Mouse (Mus musculus) neural tube, postnatal 0 days (tissue): ENCODE measurements around the gene Gm3099. TPM values are rescaled to one million over a fixed set of nuclear protein-coding genes. Genes with fewer than 3 reads are reported as not detected.

Experiments used
- polyA plus RNA-seq: library from polyadenylated mRNA; unstranded; fragments of >200 nt; fragmentation: Nextera tagmentation; extraction: Ambion mirVana; gene quantifications from 2 replicates; pipeline ENCODE4 v1.2.1, GENCODE M21; 2015

Gm3099 gene
- not detected in 2 replicates for polyA plus RNA-seq

DNA sequence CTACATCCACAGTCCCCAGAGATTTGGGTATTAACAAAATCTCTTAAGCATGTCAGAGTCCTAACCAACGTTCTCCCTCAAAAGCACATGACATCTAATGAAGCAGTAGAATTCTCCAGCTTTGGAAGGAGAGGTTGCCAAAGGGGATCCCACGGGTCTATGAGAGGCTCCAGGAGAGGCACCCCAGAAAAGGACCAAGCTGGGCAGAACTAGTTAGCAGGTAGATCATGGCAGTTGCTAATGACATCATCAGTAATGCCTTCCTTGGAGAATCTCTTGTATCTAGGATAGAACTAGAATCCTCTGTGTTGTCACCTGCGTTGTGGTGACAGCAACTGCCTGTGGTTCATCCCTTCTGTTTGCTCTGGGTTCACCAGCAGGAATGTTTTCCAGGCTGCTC is at the start of gene Gm3099:
Gene Gm3099, plus strand, starts transcription at position 301 of the 400 bp plus-strand sequence.

DNA sequence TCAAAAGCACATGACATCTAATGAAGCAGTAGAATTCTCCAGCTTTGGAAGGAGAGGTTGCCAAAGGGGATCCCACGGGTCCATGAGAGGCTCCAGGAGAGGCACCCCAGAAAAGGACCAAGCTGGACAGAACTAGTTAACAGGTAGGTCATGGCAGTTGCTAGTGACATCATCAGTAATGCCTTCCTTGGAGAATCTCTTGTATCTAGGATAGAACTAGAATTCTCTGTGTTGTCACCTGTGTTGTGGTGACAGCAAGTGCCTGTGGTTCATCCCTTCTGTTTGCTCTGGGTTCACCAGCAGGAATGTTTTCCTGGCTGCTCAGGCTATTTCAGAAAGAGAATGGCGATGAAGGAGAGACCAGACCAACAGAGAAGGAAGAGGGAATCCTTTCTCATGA is 34.9 kb upstream of the Gm3099 start, which contains the start of gene Gm3095:
Gene Gm3095, plus strand, starts transcription at position 301 of the 400 bp plus-strand sequence.

GRCm38 (mm10) chr14:4023641-4024040 is 25.4 kb downstream of the Gm3099 start, which contains the start of gene Gm5796:
Gm5796 (plus strand) TSS chr14:4023941.

Other genes with a start within 250 kb of the Gm3099 start
- 4.1 and 6.6 TPM in 2 replicates for gene Gm3002, start 188.3 kb upstream of the Gm3099 start, polyA plus RNA-seq
- gene Gm3033, start 152.1 kb upstream of the Gm3099 start, polyA plus RNA-seq: not detected in 2 replicates
- not detected in 2 replicates for gene Gm2916, start 114.2 kb upstream of the Gm3099 start, polyA plus RNA-seq
- gene Gm3029, start 66.6 kb upstream of the Gm3099 start, polyA plus RNA-seq: not detected in 2 replicates
- 1.6 and 2.2 TPM in 2 replicates for gene Gm3095, start 34.8 kb upstream of the Gm3099 start, polyA plus RNA-seq
- 2.2 and 4.6 TPM in 2 replicates for gene Gm5796, start 25.5 kb downstream of the Gm3099 start, polyA plus RNA-seq
- gene Gm3115, start 85.7 kb downstream of the Gm3099 start, polyA plus RNA-seq: not detected in 2 replicates
- gene Gm8108, start 112.1 kb downstream of the Gm3099 start, polyA plus RNA-seq: 3.8 and 4.1 TPM in 2 replicates
- not detected in 2 replicates for gene Gm3127, start 166.6 kb downstream of the Gm3099 start, polyA plus RNA-seq
- 5.8 and 10.8 TPM in 2 replicates for gene Gm2974, start 184.2 kb downstream of the Gm3099 start, polyA plus RNA-seq